Mouse (Mus musculus): ENCODE results near the gene Txn1.

- TF ChIP-seq EP300 (IDR thresholded peaks at IDR 0.05; ENCODE audit: insufficient read depth, low read depth, low read length): no peak
- TF ChIP-seq CTCF (IDR thresholded peaks at IDR 0.05; ENCODE audit: low read depth, low read length): no peak
- no peak for TF ChIP-seq POLR2A (IDR thresholded peaks at IDR 0.05; ENCODE audit: insufficient read depth, low read length)
Measured at GRCm38 (mm10) chr4:57964143-57964542, 7.9 kb upstream of the Txn1 start.
